Mouse (Mus musculus) left cerebral cortex, postnatal 14 days (tissue): ENCODE measurements around the gene Gm12845. TPM values are rescaled to one million over a fixed set of nuclear protein-coding genes. Genes with fewer than 3 reads are reported as not detected.

Experiments
- total RNA-seq, 2 experiments: library from RNA; stranded (reverse); gene quantifications; 2 replicates each; pipeline ENCODE4 v1.2.3; 2021

Gm12845 gene
- total RNA-seq, 2 experiments from 2014 or later = not detected

Other genes with a start within 250 kb of the Gm12845 start
- gene Rnf220, start 227.4 kb upstream of the Gm12845 start, total RNA-seq = 100 to 1,000 TPM; 138 to 151 TPM
- gene Eri3, start 174.0 kb upstream of the Gm12845 start, total RNA-seq = 100 to 1,000 TPM; 229 to 246 TPM
- gene Dmap1, start 42.1 kb upstream of the Gm12845 start, total RNA-seq = 10 to 100 TPM; 35.9 to 36.0 TPM
- gene Klf17, start 41.2 kb downstream of the Gm12845 start, total RNA-seq = not detected
- 10 to 100 TPM; 32.4 to 33.5 TPM for gene Slc6a9, start 110.1 kb downstream of the Gm12845 start, total RNA-seq
- 1 to 10 TPM; 2.1 to 2.8 TPM for gene Ccdc24, start 148.1 kb downstream of the Gm12845 start, total RNA-seq
- 100 to 1,000 TPM; 136 to 144 TPM for gene B4galt2, start 159.1 kb downstream of the Gm12845 start, total RNA-seq
- 100 to 1,000 TPM; 486 to 488 TPM for gene Atp6v0b, start 162.9 kb downstream of the Gm12845 start, total RNA-seq
- gene Dph2, start 167.6 kb downstream of the Gm12845 start, total RNA-seq = 1 to 10 TPM; 9.0 to 9.1 TPM
- gene Ipo13, start 190.6 kb downstream of the Gm12845 start, total RNA-seq = 100 to 1,000 TPM; 124 to 125 TPM
- gene Artn, start 205.4 kb downstream of the Gm12845 start, total RNA-seq = 1 to 10 TPM; 1.8 to 2.3 TPM